Mouse (Mus musculus): ENCODE results near the gene Riiad1. TPM values are rescaled to one million over a fixed set of nuclear protein-coding genes. Genes with fewer than 3 reads are reported as not detected.

Gene Riiad1
- polyA plus RNA-seq, 1 experiment from 2014 or later, result 14.1 TPM

Other genes with a start within 250 kb of the Riiad1 start
- gene Gm4778, start 216.3 kb downstream of the Riiad1 start, polyA plus RNA-seq (2015; fragmentation: Nextera tagmentation; extraction: Ambion mirVana), result not detected in 2 replicates
- gene Them4, start 170.3 kb downstream of the Riiad1 start, polyA plus RNA-seq (2015; fragmentation: Nextera tagmentation; extraction: Ambion mirVana), result 54.9 and 63.1 TPM in 2 replicates
- 0.60 and 0.77 TPM in 2 replicates for gene Them5, start 138.2 kb downstream of the Riiad1 start, polyA plus RNA-seq (2015; fragmentation: Nextera tagmentation; extraction: Ambion mirVana)
- gene C2cd4d, start 117.9 kb downstream of the Riiad1 start, polyA plus RNA-seq (2015; fragmentation: Nextera tagmentation; extraction: Ambion mirVana), result 2.1 and 2.9 TPM in 2 replicates
- gene Rorc, start 107.5 kb downstream of the Riiad1 start, polyA plus RNA-seq (2015; fragmentation: Nextera tagmentation; extraction: Ambion mirVana), result 0.31 and 1.9 TPM in 2 replicates
- gene Lingo4, start 81.8 kb downstream of the Riiad1 start, polyA plus RNA-seq (2015; fragmentation: Nextera tagmentation; extraction: Ambion mirVana), result 2.4 and 2.5 TPM in 2 replicates
- gene Tdrkh, start 67.1 kb downstream of the Riiad1 start, polyA plus RNA-seq (2015; fragmentation: Nextera tagmentation; extraction: Ambion mirVana), result 39.2 and 43.5 TPM in 2 replicates
- gene Mrpl9, start 37.0 kb downstream of the Riiad1 start, polyA plus RNA-seq (2015; fragmentation: Nextera tagmentation; extraction: Ambion mirVana), result 61.8 and 63.3 TPM in 2 replicates
- 0.78 and 0.97 TPM in 2 replicates for gene Oaz3, start 36.4 kb downstream of the Riiad1 start, polyA plus RNA-seq (2015; fragmentation: Nextera tagmentation; extraction: Ambion mirVana)
- 157 and 210 TPM in 2 replicates for gene Celf3, start 2.0 kb downstream of the Riiad1 start, polyA plus RNA-seq (2015; fragmentation: Nextera tagmentation; extraction: Ambion mirVana)
- 96.2 and 96.6 TPM in 2 replicates for gene Snx27, start 102.4 kb upstream of the Riiad1 start, polyA plus RNA-seq (2015; fragmentation: Nextera tagmentation; extraction: Ambion mirVana)
- gene Gm10972, start 162.8 kb upstream of the Riiad1 start, polyA plus RNA-seq (2015; fragmentation: Nextera tagmentation; extraction: Ambion mirVana), result not detected in 2 replicates
- 5.3 and 5.6 TPM in 2 replicates for gene Tuft1, start 178.5 kb upstream of the Riiad1 start, polyA plus RNA-seq (2015; fragmentation: Nextera tagmentation; extraction: Ambion mirVana)
- 0.35 and 1.3 TPM in 2 replicates for gene Selenbp2, start 213.2 kb upstream of the Riiad1 start, polyA plus RNA-seq (2015; fragmentation: Nextera tagmentation; extraction: Ambion mirVana)

Measured in neural tube, embryonic 15.5 days (tissue).